Mouse (Mus musculus) right cerebral cortex, postnatal 4 days (tissue): Measurements from ENCODE around the gene Gpr55.
A peak's percentile ranks its signal among the peaks of the same experiment; 100 is the strongest.
"Not testable (repeated sequence)": the region's sequence is repeated elsewhere in the genome, so short reads cannot be mapped to it uniquely, and the experiment has no call there.

Source experiments
- DNase-seq: peaks from one replicate; pipeline ENCODE4 v3.0.0-alpha.2; 2022

Gene Gpr55

GRCm38 (mm10) chr1:85960873-85961272, at the start of gene Gpr55:
Gene Gpr55, minus strand, starts transcription at chr1:85961007.
- no peak for DNase-seq

GRCm38 (mm10) chr1:86007778-86008177, 47.0 kb upstream of the Gpr55 start:
- peak; percentile 99 for DNase-seq

DNA sequence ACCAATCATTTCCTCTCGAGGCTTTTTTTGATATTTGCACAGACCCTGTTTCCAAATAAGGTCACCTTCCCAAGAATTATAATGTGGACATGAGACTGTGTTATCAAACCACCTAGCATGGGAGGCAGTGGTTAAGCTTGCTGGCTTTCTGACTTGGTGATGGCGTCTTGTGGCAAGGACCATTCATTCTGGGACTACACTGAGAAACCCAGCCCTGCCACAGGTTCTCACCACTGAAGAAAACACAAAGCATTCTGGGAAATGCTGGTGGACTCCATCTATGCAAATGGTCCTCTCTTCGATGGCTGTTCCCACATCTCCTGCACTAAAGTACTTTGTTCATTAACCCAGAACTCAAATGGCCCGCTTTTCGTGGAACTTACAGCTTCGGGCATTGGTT, 45.2 kb upstream of the Gpr55 start:
- DNase-seq: no peak

- DNase-seq: no peak
These were observed 44.7 kb upstream of the Gpr55 start for GRCm38 (mm10) chr1:86005540-86005939.

DNA sequence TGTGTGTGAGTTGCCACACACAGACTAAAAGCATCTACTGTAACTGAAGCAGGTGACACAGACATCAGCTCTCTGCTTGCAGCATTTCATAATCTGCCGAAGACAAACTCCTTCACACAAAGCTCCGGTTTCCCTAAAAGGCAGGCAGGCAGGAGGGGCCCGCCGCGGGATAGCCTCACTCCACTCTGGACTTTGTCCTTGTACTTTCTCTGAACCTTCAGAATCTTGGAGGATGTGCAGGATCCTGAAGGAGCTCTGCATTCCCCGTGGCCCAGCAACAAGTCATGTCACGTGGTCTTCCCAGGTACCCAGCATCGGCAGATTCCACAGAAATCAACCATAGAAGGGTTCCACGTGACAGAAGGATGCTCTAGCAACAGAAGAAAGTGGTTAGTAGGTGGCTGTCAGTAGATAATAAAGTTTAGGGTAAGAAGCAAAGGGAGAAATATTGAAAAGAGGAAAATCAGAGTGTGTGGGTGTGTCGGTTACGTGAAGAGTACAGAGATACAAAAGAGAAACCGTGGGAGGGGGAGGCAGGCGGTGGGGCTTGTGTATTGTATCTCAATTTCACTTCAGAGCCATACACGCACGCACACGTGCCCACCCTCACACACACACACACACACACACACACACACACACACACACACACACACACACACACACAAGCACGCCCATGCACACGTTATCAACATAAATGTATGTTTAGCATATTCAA, 39.2 kb upstream of the Gpr55 start:
- no peak for DNase-seq

GRCm38 (mm10) chr1:85998012-85998411, 37.2 kb upstream of the Gpr55 start:
- no peak for DNase-seq

GRCm38 (mm10) chr1:85997221-85997620, 36.4 kb upstream of the Gpr55 start:
- no peak for DNase-seq

DNA sequence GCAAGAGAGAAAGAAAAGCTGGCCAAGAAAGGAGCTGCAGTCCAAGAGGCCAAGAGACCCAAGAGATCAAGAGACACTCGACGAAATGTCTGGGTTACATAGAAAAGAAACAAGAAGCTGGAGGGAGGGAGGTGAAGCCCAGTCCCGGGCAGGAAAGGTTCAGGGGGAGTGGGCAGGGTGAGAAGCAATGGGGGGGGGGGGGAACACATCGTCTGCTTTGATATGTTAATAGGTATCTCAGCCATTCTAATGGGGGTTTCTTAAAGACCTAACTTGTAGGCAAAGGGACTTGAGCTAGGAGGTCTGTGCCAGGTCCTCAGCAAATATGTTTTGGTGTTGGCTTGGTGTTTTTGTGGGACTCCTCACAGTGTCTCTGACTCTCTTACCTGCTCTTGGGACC, 32.7 kb upstream of the Gpr55 start:
- DNase-seq: no peak

DNA sequence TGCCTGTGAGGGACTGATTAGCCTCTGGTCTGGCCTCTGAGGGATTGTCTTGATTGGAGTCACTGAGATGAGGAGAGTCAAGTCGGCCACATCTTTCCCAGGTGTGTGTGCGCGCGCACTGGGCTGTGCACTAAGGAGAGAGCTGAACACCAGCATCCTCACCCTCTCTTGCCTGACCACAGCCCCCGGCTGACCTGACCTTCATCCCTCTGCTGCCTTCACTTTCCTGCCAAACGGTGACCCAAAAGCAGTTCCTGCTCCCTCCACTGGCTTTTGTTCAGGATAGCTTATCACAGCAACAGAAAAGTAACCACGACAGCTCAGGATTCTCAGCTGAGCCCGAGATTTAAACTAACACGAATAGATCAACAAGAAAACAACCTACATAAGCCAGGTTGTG, 31.4 kb upstream of the Gpr55 start:
- no peak for DNase-seq

DNA sequence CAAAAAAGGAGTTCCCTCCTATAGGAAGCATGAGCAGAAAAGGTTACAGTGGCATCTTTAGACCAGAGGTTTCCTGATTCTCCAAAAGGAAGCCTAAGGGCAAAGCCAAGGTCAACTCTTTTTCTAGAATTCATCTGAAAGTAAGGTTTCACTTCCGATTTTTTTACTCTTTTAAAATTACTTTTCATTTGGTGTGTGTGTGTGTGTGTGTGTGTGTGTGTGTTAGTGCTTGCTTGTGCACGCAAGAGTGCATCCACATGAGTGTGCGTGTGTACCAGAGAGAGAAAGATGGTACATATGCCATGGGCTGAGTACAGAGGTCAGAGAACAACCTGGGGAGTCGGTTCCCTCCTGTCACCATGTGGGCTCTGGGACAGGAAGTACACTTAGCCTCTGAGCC, 28.1 kb upstream of the Gpr55 start:
- not testable (repeated sequence) for DNase-seq

- no peak for DNase-seq
These were observed 27.5 kb upstream of the Gpr55 start for GRCm38 (mm10) chr1:85988351-85988750.

GRCm38 (mm10) chr1:85985784-85986183, 25.0 kb upstream of the Gpr55 start:
- DNase-seq: no peak

DNA sequence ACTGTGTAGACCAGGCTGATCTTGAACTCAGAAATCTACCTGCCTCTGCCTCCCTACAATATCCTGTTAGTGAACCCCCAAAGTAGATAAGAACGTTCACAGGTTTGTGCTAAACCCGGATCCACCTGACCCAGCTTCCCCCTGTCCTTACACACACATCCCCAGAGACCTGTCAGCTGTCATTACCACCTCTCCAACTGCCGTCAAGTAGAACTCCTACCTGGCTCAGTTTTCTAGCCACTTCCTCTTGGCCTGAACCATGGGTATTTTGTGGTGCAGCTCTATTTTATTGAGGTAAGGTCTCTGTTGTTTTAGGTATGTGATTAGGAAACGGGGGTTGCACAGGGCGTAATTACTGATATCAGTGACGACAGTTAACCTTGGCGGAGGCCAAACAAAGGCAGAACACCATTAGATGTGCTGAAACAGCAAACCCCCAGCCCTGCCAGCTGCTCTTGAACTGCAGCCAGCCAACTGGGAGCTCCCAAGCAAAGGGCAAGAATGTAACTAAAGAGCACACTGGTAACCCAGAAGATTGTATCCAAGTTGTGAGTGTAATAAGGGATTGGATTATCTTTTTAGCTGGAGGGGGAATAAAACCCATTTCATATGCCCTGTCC, 21.0 kb upstream of the Gpr55 start:
- no peak for DNase-seq

GRCm38 (mm10) chr1:85977709-85978108, 16.9 kb upstream of the Gpr55 start:
- DNase-seq: no peak

- DNase-seq: no peak
These were observed 12.7 kb upstream of the Gpr55 start for GRCm38 (mm10) chr1:85973468-85973877.

- no peak for DNase-seq
These were observed 11.5 kb upstream of the Gpr55 start for GRCm38 (mm10) chr1:85972341-85972740.

DNA sequence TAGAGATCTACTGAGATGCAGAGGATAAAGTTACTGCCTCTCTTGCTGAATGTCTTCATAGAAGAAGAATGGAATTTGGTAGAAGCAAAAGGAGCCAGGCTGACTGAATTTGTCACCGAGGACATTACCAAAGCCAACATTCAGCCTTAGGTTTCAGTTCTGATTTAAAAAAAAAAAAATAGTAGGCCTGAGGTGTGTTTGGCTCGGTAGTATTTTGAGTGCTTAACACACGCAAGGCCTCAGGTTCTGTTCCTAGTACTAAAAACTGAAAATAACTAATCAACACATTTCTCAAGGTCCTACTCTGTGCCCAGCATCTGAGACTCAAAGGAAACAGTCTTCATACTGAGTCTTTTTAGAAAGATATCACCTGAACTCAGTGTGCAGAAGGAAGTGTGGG, 10.3 kb upstream of the Gpr55 start:
- DNase-seq: no peak

DNA sequence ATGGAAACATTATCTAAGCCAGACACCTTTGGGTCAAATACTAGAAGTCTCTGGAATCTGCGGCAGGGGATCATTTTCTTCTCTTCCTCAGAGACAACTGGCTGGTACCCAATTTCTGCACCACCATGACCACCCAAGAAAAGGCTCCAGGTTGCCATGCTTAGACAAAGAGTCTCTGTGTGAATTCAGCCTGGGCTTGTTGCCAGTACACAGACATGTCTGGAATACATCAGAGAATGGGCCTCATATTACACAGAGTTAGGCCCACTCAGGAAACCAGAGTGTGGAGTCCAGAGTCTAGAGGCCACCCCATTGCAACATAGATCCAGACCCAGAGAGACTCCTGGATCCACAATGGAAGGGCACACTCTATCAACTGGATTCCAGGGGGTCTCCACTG, 8.7 kb upstream of the Gpr55 start:
- peak; percentile 47 for DNase-seq

- no peak for DNase-seq
These were observed 8.3 kb upstream of the Gpr55 start for GRCm38 (mm10) chr1:85969081-85969480.

DNA sequence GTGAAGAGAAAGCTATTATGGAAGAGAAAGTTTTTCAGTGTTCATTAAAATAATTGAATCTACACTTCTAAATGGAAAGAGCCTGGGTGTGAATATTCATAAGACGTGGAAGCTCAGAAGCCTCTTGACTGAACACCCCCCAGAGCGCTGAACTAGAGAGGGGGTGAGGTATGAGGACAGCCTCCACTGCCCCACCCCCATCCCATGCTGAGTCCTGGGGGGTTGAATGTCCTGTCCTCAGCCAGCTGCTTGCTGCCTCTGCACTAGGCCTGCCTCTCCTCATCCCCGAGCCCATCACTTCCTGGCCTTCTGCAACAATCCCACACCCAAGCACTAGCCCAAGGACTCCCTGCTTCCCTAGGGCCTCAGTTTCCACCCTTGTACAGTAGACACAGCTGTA, 5.0 kb upstream of the Gpr55 start:
- no peak for DNase-seq

GRCm38 (mm10) chr1:85962081-85962480, 1.3 kb upstream of the Gpr55 start:
- DNase-seq: no peak

DNA sequence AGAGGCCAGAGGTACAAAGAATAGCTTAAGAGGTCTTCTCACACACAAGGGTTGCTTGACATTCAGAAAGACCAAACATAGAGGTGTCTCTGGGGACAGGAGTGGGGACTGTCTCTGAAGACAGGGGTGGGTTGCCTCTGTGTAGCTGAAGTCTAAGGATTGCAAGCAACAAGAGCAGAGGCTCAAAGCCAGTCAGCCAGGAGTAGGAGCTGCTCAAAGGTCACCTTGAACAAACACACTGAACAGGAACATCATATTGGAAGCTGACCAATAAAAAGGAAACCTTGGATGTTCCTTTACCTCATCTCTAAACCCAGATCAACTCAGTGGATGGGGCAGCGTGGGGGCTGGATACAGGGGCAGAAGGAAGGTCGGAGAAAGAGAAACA, 924 bp downstream of the Gpr55 start:
- no peak for DNase-seq

- no peak for DNase-seq
These were observed 1.5 kb downstream of the Gpr55 start for GRCm38 (mm10) chr1:85959129-85959888.

- DNase-seq: no peak
These were observed 2.7 kb downstream of the Gpr55 start for GRCm38 (mm10) chr1:85957942-85958619.
